Mouse (Mus musculus): ENCODE measurements at regions not wholly inside any gene's neighbourhood (a gene's known extent, or its start where the extent isn't known, plus 50 kb on each side); places are given as distances from the start of the nearest gene placed in this dataset.

DNA sequence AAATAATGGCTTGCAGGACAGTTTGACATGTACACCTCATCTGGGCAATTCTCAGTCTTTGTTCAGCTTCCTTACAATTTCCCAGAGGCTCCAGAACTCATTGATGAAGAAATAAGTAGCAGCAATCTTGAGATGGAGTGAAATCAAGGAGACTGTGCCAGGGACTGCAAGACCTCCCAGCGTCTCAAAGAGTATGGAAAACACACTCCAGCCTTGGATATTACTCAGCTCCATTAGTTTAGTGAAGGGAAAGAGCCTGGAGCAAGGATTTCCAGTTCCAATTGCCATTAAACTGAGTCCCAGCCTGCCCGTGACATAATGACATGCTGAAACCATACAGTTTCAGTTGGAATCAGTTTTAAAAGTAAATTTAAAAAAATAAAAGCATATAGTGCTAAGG, 372.7 kb upstream of the Rack1 start:
- TF ChIP-seq EP300 (optimal IDR thresholded peaks at IDR 0.05) = no peak
- no peak for TF ChIP-seq CTCF (IDR thresholded peaks at IDR 0.05; ENCODE audit: low read depth)

All from stomach, postnatal 0 days (tissue).